Mouse (Mus musculus): ENCODE results near the gene Parp3.

- TF ChIP-seq GATA1 (IDR thresholded peaks at IDR 0.05; ENCODE audit: borderline replicate concordance, low read length) (no peak), FLI1 (IDR thresholded peaks at IDR 0.05; ENCODE audit: low read length) (no peak)
Measured at GRCm38 (mm10) chr9:106463122-106464063, 13.4 kb downstream of the Parp3 start.
